Mouse (Mus musculus) lung, postnatal 10 days (tissue): ENCODE results near the gene Faim2.

Source experiments
- DNase-seq: peaks from one replicate; pipeline ENCODE4 v3.0.0; 2021

Gene Faim2

GRCm38 (mm10) chr15:99457606-99458401, 70.2 kb downstream of the Faim2 start, which contains the start of gene Nckap5l:
TSS of gene Nckap5l (minus strand) at chr15:99457748.
- DNase-seq = peak; percentile 96

GRCm38 (mm10) chr15:99456963-99457605, 70.9 kb downstream of the Faim2 start:
- peak; percentile 84 for DNase-seq

DNA sequence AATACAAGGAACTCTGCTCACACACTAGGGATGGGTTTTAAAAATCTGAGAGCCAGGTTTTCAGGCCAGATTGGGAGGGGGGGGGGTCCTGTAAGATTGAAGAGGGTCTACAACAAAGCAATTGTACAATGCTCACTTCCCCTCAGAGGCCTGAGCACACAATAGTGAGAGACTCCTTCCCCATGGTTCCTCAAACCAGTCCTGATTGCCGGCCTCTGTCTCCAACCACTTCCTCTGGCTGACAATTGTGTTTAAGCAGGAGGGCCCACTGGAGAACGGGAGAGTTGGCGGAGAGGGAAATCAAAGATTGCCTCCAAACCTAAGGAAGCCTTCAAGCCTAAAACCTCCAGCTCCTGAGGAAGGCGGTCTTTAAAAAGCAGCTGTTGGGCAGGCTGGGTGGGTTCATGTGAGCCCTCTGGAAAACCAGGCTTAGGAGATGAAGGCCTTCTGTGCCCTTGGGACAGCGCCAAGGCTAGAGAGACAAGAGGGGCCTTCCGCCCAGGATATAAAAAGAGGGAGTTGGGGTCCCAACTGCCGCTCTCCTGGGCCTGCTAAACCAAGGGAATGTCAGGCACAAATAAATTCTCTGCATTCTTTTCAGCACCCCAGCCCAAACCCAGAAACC, 71.5 kb downstream of the Faim2 start:
- DNase-seq = peak; percentile 40

DNA sequence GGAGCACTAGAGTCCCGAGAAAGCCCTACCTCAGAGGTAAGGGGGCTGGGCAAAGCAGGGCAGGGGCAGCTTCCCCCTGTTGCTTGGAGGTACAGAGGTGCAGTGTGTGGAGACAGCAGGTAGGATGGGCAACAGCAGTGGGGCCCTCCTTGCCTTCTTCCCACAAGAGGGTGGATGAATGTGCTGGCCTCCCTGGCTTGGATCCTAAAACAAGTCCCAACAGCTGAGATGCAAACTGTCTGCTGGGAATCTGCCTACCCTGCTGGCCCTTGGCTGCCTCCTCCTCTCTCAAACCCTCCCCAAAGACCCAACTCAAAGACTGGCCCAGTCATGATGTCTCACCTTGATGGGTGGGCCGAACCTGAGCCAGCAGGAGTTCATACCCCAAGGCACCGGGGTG, 72.5 kb downstream of the Faim2 start:
- DNase-seq = no peak

DNA sequence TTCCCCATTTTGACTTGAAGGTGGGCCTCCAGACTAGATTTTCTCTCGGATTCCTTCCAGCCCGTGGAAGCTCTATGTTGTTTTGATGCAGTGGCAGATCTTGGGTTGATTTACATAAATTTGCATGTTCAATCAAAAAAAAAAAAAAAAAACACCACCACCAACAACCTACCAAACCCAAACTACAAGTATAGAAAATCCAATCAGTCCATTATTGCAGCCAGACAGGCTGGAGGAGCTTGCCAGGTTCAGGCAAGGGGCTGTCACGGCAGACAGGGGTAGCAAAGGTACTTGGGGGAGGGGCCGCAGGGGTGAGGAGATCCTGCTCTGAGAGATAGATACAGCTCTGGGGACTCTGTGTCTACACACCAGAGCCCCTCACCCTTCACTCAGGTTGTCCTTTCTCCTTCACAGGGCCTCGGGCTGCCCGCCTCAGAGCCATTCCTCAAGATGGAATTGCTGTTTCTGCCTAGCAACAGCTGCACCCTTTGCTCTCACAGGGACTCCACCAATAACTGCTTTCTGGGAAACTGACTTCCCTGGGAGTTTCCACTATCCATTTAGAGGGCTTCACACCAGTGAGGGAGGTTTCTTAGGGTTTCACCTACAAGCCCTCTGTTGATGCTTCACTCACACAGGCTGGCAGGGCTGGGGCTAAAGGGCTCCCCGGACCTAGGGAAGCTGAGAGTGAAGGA, 73.2 kb downstream of the Faim2 start:
- no peak for DNase-seq

GRCm38 (mm10) chr15:99453153-99453900, 74.6 kb downstream of the Faim2 start:
- DNase-seq = peak; percentile 46

GRCm38 (mm10) chr15:99449751-99450280, 78.1 kb downstream of the Faim2 start:
- DNase-seq = no peak

DNA sequence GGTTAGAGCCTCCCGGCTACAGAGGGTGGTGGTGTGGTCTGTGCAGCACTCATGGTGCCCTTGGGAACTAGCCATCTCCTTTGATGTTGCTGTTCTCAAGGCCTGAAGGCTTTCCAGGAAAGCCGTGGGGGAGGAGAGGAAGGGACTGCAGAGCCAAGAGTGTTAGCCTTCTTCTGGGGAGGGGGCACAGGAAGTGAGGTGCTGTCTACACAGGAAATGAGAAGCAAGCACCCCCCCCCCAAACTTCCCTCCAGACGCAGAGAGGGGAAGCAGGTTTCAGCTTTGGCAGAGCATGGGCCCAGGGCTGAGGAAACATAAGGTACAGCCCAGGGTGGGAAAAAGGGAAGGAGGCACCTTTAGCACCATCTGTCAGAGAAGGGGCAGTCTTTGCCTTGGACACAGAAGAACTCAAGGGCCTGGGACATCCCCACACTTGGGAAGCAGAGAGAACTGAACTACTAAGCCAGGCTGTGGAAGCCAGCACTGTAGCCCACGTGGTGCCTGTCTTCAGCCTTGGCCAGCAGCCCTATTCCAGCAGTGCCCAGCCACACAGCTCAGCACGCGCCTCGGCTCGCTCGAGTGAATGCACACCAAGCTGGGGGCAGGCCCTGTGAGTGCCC, 78.7 kb downstream of the Faim2 start:
- peak; percentile 80 for DNase-seq
